Mouse (Mus musculus) neutrophil, adult 59 days (primary cell): Measurements from ENCODE around the gene Slc8b1. TPM values are rescaled to one million over a fixed set of nuclear protein-coding genes. Genes with fewer than 3 reads are reported as not detected.

ENCODE experiments used
- total RNA-seq, 2 experiments: library from RNA; stranded (reverse); gene quantifications; 1 replicate in 1 of 2; 2 replicates in 1 of 2; pipeline ENCODE4 v1.2.4; 2023

The Slc8b1 gene
- total RNA-seq = 100 to 1,000 TPM in 1 of 2 experiments, 10 to 100 TPM in 1; 95.6 to 116 TPM

GRCm38 (mm10) chr5:120510982-120511642, at the start of gene Slc8b1:
Gene Slc8b1, plus strand, starts transcription at chr5:120511168.

DNA sequence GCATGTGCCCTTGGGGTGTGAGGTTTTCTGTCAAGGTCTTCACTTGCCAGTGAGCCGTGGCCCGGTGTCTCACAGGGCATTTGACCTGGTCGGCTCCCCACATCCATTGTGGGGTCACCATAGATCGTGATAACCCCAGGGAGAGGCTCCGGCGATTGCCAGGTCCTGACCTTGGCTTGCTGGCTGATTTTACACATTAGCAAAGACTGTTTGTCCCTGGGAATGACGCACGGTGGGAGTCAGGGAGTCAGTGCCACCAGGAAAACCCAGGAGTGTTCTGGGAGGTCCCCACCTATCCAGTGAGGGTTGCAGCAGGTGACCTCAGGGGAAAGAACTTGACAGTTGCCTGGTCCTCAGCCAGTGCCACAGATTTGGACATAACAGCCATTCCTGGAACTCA, 38.2 kb upstream of the Slc8b1 start, which contains the start of gene Sdsl:
TSS of gene Sdsl (minus strand) at position 41 of the 400 bp plus-strand sequence.

GRCm38 (mm10) chr5:120476296-120476695, 34.7 kb upstream of the Slc8b1 start, which contains the start of gene Sds:
Gene Sds, plus strand, starts transcription at chr5:120476526.

GRCm38 (mm10) chr5:120503144-120503795, 7.7 kb upstream of the Slc8b1 start, which contains the start of gene Plbd2:
Gene Plbd2, minus strand, starts transcription at chr5:120503625.

Other genes with a start within 250 kb of the Slc8b1 start
- not detected for gene Lhx5, start 79.5 kb upstream of the Slc8b1 start, total RNA-seq
- 1 to 10 TPM in 1 of 2 experiments, not detected in 1; 1.6 TPM for gene Sdsl, start 38.4 kb upstream of the Slc8b1 start, total RNA-seq
- not detected for gene Sds, start 34.6 kb upstream of the Slc8b1 start, total RNA-seq
- gene Plbd2, start 7.5 kb upstream of the Slc8b1 start, total RNA-seq = 10 to 100 TPM; 14.2 to 17.1 TPM
- gene Tpcn1, start 77.5 kb downstream of the Slc8b1 start, total RNA-seq = 10 to 100 TPM; 40.3 to 44.9 TPM
- gene Iqcd, start 77.8 kb downstream of the Slc8b1 start, total RNA-seq = under 1 TPM; 0.31 to 0.78 TPM
- 1 to 10 TPM; 2.2 to 2.5 TPM for gene Rita1, start 101.4 kb downstream of the Slc8b1 start, total RNA-seq
- gene Ddx54, start 101.6 kb downstream of the Slc8b1 start, total RNA-seq = 10 to 100 TPM; 38.6 to 47.1 TPM
- not detected for gene Cfap73, start 123.1 kb downstream of the Slc8b1 start, total RNA-seq
- gene Rasal1, start 137.6 kb downstream of the Slc8b1 start, total RNA-seq = 1 to 10 TPM; 1.1 to 1.3 TPM
- 1 to 10 TPM in 1 of 2 experiments, under 1 TPM in 1; 0.49 to 1.1 TPM for gene Dtx1, start 200.8 kb downstream of the Slc8b1 start, total RNA-seq
- gene Oas2, start 238.7 kb downstream of the Slc8b1 start, total RNA-seq = 1 to 10 TPM; 3.2 to 7.8 TPM